Mouse (Mus musculus): ENCODE measurements around the gene Mxd1.

DNA sequence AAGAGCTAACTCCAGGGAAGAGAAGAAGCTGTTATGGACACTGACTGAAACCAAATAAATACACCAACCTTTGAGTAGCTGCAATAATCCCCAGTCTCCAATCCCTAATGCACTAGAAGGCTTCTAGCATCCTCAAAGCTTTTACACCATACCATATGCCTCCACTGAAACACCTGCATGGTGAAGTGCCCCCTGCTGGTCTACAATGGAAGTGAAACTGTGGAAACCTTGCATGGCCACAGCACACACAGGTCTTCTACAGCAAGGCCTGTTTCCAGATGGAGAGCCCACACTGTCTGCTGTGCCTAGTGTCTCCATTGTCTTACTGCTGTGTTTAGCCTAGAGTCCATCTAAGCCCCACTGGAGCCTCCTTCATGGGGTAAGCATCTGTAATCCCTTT lies 25.5 kb upstream of the Mxd1 start:
- TF ChIP-seq POLR2A (IDR thresholded peaks at IDR 0.05; ENCODE audit: low read depth, low read length), result no peak
- TF ChIP-seq CTCF (IDR thresholded peaks at IDR 0.05; ENCODE audit: extremely low read depth, insufficient read depth, insufficient read length, insufficient replicate concordance), result peak; percentile 65; the same call in 1 of the 2 replicates

Data from spleen, adult 2 months (tissue).